Mouse (Mus musculus) brain, embryonic 14.5 days (tissue): ENCODE data around the gene Grb10. TPM values are rescaled to one million over a fixed set of nuclear protein-coding genes. Genes with fewer than 3 reads are reported as not detected.

ENCODE experiments used
- DNase-seq: peaks from one replicate; pipeline ENCODE4 v3.0.0-alpha.2; 2011; ENCODE audit warnings: low read depth
- CTCF ChIP-seq: fragments of 200-500 bp; IDR thresholded peaks from 2 replicates; pipeline ENCODE4 v1.5.1; 2012; ENCODE audit warnings: inconsistent platforms, mild to moderate bottlenecking, moderate library complexity, borderline replicate concordance; ENCODE audit not compliant: insufficient read depth, insufficient read length; ENCODE audit errors: extremely low read depth
- POLR2A ChIP-seq: fragments of 200-500 bp; IDR thresholded peaks from 2 replicates; pipeline ENCODE4 v1.6.1; 2012; ENCODE audit warnings: mild to moderate bottlenecking, inconsistent platforms, borderline replicate concordance; ENCODE audit not compliant: poor library complexity, insufficient read depth, insufficient read length, severe bottlenecking; ENCODE audit errors: extremely low read depth
- polyA plus RNA-seq: library from polyadenylated mRNA; depleted of rRNA; stranded (reverse); fragments of >200 nt; gene quantifications from 2 replicates; pipeline ENCODE4 v1.2.3, GENCODE M21; 2012

The Grb10 gene
- polyA plus RNA-seq, 1 experiment, result 146 TPM

GRCm38 (mm10) chr11:11905518-11905917 is 133.0 kb downstream of the Grb10 start:
- TF ChIP-seq CTCF, result no peak
- no peak for TF ChIP-seq POLR2A
- no peak for DNase-seq

DNA sequence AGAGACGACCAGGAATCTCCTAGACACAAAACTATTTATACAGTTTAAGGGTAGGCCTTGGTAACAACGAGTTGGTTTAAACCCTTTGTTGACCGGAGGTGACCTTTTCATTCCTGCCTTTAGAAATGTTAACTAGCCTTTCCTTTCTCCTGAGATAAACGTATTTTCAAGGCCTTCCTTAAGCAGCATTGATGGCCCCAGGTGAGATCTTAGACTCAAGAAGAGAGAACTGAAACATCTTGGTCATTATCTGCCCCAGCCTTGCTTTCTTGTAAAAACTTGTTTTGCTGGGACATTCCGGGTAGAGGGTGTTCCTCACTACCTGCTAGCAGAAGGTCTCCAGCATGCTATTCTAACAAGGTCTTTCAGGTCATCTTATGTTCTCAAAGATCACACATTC is 133.5 kb downstream of the Grb10 start:
- TF ChIP-seq POLR2A (no peak), CTCF (no peak)
- no peak for DNase-seq

- no peak for DNase-seq
- TF ChIP-seq POLR2A, result no peak
- TF ChIP-seq CTCF, result no peak
These were observed 137.0 kb downstream of the Grb10 start for GRCm38 (mm10) chr11:11901509-11901908.

GRCm38 (mm10) chr11:11898496-11898895 is 140.0 kb downstream of the Grb10 start:
- TF ChIP-seq POLR2A, result no peak
- TF ChIP-seq CTCF, result no peak
- no peak for DNase-seq

DNA sequence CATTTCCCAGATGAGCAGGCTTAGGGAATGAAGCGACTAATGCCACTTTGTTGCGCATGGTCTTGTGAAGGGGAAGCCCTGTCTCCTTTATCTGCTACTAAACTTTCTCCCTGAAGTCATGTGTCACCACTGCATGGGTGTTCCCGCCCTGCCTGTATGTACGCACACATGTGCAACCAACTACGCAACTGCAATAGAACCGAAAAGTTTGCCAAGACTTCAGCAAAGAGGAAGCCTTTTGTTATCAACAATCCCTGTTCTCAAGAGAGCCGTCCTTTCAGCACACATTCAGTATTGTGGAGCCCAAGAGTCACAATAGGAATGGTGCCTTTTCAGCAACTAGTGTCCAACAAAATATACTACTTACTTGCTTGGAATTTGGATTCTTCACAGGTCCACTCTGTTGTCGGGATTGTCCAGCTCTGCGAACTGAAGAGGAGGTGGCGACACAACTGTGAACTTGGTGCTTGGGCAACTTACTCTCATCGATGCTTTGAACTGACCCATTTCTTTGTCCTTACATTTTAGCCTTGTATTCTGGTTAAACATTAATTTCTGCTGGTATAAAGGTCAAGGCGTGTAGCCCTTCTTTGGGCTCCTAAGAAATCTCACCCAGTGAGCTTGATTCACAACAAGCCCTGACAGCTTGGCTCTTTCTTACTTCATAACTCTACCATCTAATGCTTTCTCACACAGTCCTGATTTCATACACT is 140.7 kb downstream of the Grb10 start, which contains the start of gene Ddc:
Ddc (minus strand) TSS at position 500 of the 713 bp plus-strand sequence.
- DNase-seq, result no peak
- TF ChIP-seq POLR2A (no peak), CTCF (no peak)

- no peak for DNase-seq
- no peak for TF ChIP-seq CTCF
- TF ChIP-seq POLR2A, result no peak
These were observed 143.0 kb downstream of the Grb10 start for GRCm38 (mm10) chr11:11895479-11895878.

DNA sequence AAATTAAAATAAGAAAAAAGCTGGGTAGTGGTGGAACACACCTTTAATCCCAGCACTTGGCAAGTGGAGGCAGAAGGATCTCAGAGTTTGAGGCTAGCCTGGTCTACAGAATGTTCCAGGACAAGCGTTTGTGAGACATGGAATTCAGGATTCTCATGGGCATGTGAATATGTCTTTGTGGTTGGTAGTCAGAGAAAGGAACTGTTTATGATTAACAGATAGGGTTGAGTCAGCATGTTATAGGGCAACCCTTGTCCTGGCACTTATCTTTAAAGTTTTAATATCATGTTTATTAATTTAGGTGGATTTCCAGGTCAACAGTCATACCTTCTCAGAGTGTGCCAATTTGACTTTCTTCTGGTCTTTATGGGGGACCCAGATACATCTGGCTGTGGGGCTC is 144.7 kb downstream of the Grb10 start:
- TF ChIP-seq CTCF (no peak), POLR2A (no peak)
- no peak for DNase-seq

GRCm38 (mm10) chr11:11892993-11893602 is 145.4 kb downstream of the Grb10 start:
- TF ChIP-seq CTCF (no peak), POLR2A (no peak)
- DNase-seq, result no peak

DNA sequence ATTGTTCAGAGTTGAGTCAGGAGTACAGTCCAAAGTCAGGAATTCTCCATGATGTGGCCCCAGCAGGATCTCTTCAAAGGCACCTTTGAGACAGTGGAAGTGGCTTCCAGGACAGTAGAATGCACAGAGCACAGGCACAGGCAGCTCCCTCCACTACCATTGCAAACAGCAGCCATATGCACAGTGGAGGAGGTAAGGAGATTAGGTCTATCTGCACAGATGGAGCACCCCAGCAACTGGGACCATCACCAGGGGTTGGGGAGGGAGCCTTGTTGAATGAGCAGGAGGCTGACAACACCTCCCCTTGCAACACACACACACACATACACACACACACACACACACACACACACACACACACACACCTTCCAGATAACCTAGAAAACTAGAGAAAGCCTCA is 146.7 kb downstream of the Grb10 start:
- TF ChIP-seq CTCF (no peak), POLR2A (no peak)
- DNase-seq, result no peak

DNA sequence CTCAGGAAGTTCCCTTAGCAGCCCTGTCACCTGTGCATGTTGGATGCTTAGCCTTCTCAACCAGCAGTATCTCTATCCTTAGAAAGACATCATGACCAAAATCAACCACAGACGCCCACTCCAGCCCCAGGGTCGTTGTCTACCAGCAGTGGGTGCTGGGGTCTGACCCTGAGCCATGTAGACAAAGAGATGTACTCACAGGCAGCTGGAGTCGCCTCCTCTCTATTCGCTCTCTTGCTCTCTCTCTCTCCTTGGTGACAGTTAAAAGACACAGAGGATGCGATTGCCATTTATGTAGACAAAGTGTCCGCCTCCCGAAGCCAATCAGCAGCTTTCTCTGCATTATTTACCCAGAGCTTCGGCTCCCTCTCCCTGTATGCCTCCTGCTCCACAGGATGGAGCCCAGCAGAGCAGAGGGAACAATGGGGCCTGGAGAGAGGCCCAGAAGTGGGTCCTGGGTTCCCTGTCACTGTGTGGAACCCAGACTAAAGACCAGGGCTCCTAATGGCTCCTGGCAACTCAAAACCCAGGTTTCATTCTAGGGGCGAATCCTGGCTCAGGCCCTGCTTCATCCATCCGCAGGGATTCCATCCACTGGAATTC is 148.2 kb downstream of the Grb10 start:
- no peak for DNase-seq
- TF ChIP-seq POLR2A, result no peak
- no peak for TF ChIP-seq CTCF

DNA sequence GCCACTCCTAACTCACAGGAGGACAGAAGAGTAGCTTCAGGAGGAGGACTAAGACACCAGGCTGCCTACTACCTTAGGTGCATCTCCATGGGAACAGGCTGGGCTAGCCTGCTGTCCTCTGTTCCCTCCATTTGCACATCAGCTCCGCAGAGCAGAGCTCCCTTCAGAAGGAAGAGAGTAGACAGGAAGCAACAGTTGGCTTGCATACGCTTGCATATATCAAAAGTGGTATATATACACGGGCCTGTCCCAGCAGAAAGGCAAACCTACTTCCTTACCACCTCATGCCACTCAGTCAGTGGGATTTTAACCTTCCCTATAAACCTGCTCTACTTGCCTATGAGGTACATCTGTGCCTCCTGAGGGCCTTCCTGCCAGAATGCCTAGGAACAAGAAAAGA is 149.8 kb downstream of the Grb10 start:
- TF ChIP-seq CTCF, result no peak
- DNase-seq, result no peak

DNA sequence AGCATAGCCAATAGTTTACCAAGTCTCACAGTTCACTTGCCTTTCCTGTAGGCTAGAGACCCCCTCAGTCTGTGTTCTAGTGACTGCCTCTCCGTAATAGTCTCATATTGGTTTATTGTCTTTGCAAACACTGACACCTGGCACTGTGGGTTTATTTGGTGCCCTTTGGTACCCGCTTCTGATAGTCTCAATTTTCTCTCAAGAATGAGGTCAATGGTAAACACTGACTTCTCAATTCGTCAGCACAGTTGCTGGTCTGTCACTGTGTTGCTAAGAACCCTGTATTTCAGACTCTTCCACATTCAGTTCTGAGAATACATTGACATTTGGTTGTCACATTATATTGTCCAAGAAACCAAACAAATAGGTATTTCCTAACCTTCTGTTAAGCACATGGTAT is 150.4 kb downstream of the Grb10 start:
- DNase-seq, result no peak

More for the DNA sequence above, 150.4 kb downstream of the Grb10 start:
- no peak for TF ChIP-seq POLR2A
- TF ChIP-seq CTCF, result no peak
